Mouse (Mus musculus): ENCODE results near the gene Pknox2.

The Pknox2 gene

GRCm38 (mm10) chr9:37101059-37101940 lies 45.9 kb downstream of the Pknox2 start:
- CTCF ChIA-PET: no interaction called here

GRCm38 (mm10) chr9:37099595-37099994 lies 47.6 kb downstream of the Pknox2 start:
- CTCF ChIA-PET: no interaction called here

GRCm38 (mm10) chr9:37098600-37098999 lies 48.6 kb downstream of the Pknox2 start:
- CTCF ChIA-PET: no interaction called here

GRCm38 (mm10) chr9:37094230-37094990 lies 52.8 kb downstream of the Pknox2 start:
- CTCF ChIA-PET: no interaction called here

GRCm38 (mm10) chr9:37093086-37093485 lies 54.1 kb downstream of the Pknox2 start:
- CTCF ChIA-PET: no interaction called here

GRCm38 (mm10) chr9:37089894-37090652 lies 57.1 kb downstream of the Pknox2 start:
- CTCF ChIA-PET: no interaction called here

- CTCF ChIA-PET: no interaction called here
These were observed 61.8 kb downstream of the Pknox2 start for GRCm38 (mm10) chr9:37085370-37085769.

GRCm38 (mm10) chr9:37082246-37082645 lies 65.0 kb downstream of the Pknox2 start:
- CTCF ChIA-PET: no interaction called here

- CTCF ChIA-PET: no interaction called here
These were observed 66.9 kb downstream of the Pknox2 start for GRCm38 (mm10) chr9:37080309-37080708.

GRCm38 (mm10) chr9:37077063-37077418 lies 70.2 kb downstream of the Pknox2 start:
- CTCF ChIA-PET: no interaction called here

- CTCF ChIA-PET: no interaction called here
These were observed 70.7 kb downstream of the Pknox2 start for GRCm38 (mm10) chr9:37076386-37077062.

GRCm38 (mm10) chr9:37075903-37076302 lies 71.3 kb downstream of the Pknox2 start:
- CTCF ChIA-PET: no interaction called here

- CTCF ChIA-PET: no interaction called here
These were observed 77.6 kb downstream of the Pknox2 start for GRCm38 (mm10) chr9:37069391-37070312.

- CTCF ChIA-PET: no interaction called here
These were observed 79.8 kb downstream of the Pknox2 start for GRCm38 (mm10) chr9:37067473-37067830.

GRCm38 (mm10) chr9:37066732-37067472 lies 80.3 kb downstream of the Pknox2 start:
- CTCF ChIA-PET: no interaction called here

- CTCF ChIA-PET: no interaction called here
These were observed 85.6 kb downstream of the Pknox2 start for GRCm38 (mm10) chr9:37061627-37062026.

GRCm38 (mm10) chr9:37054703-37055102 lies 92.5 kb downstream of the Pknox2 start:
- CTCF ChIA-PET: no interaction called here

GRCm38 (mm10) chr9:37053601-37054512 lies 93.3 kb downstream of the Pknox2 start:
- CTCF ChIA-PET: interaction anchor here (0.6 kb wide), 1 partner anchor 818 kb away, joined by 3 read pairs; no protein-coding TSS in a partner anchor

GRCm38 (mm10) chr9:37053041-37053440 lies 94.2 kb downstream of the Pknox2 start:
- CTCF ChIA-PET: no interaction called here
